Mouse (Mus musculus): ENCODE measurements around the gene Aars2. TPM values are rescaled to one million over a fixed set of nuclear protein-coding genes. Genes with fewer than 3 reads are reported as not detected.

The Aars2 gene
- total and polyA plus RNA-seq, 3 experiments, result 12.4 to 23.1 (median 17.5) TPM

- H3K9ac ChIP-seq (ENCODE audit: insufficient read depth, low read depth), result no peak within 1 kb of the TSS
- dilution Hi-C loops (cut with MboI; ENCODE audit: extremely low pct_ligation_motif_present, extremely low pct_unique_long_range_greater_than_20kb, low sequenced_read_pairs), result no loop called here
Observed at GRCm38 (mm10) chr17:45523263-45523662, 16.6 kb downstream of the Aars2 start, which contains the start of gene Tcte1. Gene Tcte1, plus strand, starts transcription at chr17:45523434.

GRCm38 (mm10) chr17:45524961-45525360 lies 18.3 kb downstream of the Aars2 start:
- Histone ChIP-seq H3K9ac (ENCODE audit: insufficient read depth, low read depth) (no peak overlapping the region), H3K4me2 (ENCODE audit: insufficient read depth, low read depth, poor library complexity, severe bottlenecking) (no peak overlapping the region), H3K4me1 (ENCODE audit: control insufficient read depth in 1 of 2, insufficient read depth in 2 of 2) (0 out of 4 replicates have a peak, but pooled peaks cover 0 to 4% of the 10 kb centered on the region in 2 experiments), H3K27me3 (replicated peaks) (peaks cover 26% of the 10 kb centered on the region), H3K36me3 (replicated peaks in 1 of 2; ENCODE audit: control insufficient read depth in 1 of 2, insufficient read depth in 1 of 2, low read length in 1 of 2) (peaks cover 8 to 16% of the 10 kb centered on the region in 2 experiments), H3K27ac (ENCODE audit: insufficient read depth, low read depth) (no peak overlapping the region), H3K4me3 (replicated peaks in 1 of 3; ENCODE audit: low read depth in 2 of 3, low read length in 2 of 3, poor library complexity in 1 of 3) (no peak overlapping the region), H3K79me2 (replicated peaks; ENCODE audit: control insufficient read depth, extremely low read depth, insufficient read depth, poor library complexity, severe bottlenecking) (no peaks in the 10 kb centered on the region), H3K9me3 (replicated peaks; ENCODE audit: low read length) (no peaks in the 10 kb centered on the region)
- no peak for DNase-seq (ENCODE audit: extremely low read depth)
- dilution Hi-C loops (cut with MboI; ENCODE audit: extremely low pct_ligation_motif_present, extremely low pct_unique_long_range_greater_than_20kb, low sequenced_read_pairs) (no loop called here), in situ Hi-C loops (cut with MboI; ENCODE audit: low pct_ligation_motif_present, low pct_unique_long_range_greater_than_20kb, low sequenced_read_pairs) (no loop called here)
- no peak for TF ChIP-seq MEF2A (IDR thresholded peaks at IDR 0.05; ENCODE audit: borderline replicate concordance, low read depth, low read length)
- TF ChIP-seq ZMIZ1 (IDR thresholded peaks at IDR 0.05; ENCODE audit: low read depth, low read length), result no peak
- no peak for TF ChIP-seq ZC3H11A (IDR thresholded peaks at IDR 0.05; ENCODE audit: low read depth, low read length)
- TF ChIP-seq MAFK (IDR thresholded peaks at IDR 0.05; ENCODE audit: insufficient replicate concordance, low read length), result no peak
- TF ChIP-seq BHLHE40 (IDR thresholded peaks at IDR 0.05; ENCODE audit: low read depth, low read length), result no peak
- no peak for TF ChIP-seq CHD1 (IDR thresholded peaks at IDR 0.05; ENCODE audit: low read depth, low read length)
- no peak for TF ChIP-seq TCF12 (IDR thresholded peaks at IDR 0.05; ENCODE audit: low read depth, low read length)
- TF ChIP-seq RAD21 (IDR thresholded peaks at IDR 0.05; ENCODE audit: low read depth, low read length), result no peak
- no peak for TF ChIP-seq POLR2AphosphoS2 (IDR thresholded peaks at IDR 0.05; ENCODE audit: low read depth, low read length)
- no peak for TF ChIP-seq TBP (conservative IDR thresholded peaks at IDR 0.05; ENCODE audit: low read depth, low read length)
- no peak for TF ChIP-seq NELFE (IDR thresholded peaks at IDR 0.05; ENCODE audit: low read depth, low read length)
- no peak for TF ChIP-seq ELF1 (IDR thresholded peaks at IDR 0.05; ENCODE audit: low read depth, low read length)
- no peak for TF ChIP-seq USF2 (conservative IDR thresholded peaks at IDR 0.05; ENCODE audit: low read depth, low read length)
- TF ChIP-seq ZKSCAN1 (IDR thresholded peaks at IDR 0.05; ENCODE audit: borderline replicate concordance, low read depth, low read length), result no peak
- TF ChIP-seq MAX (IDR thresholded peaks at IDR 0.05; ENCODE audit: low read length), result no peak
- no peak for TF ChIP-seq MYC (IDR thresholded peaks at IDR 0.05; ENCODE audit: low read depth, low read length)

More at GRCm38 (mm10) chr17:45523263-45523662, 16.6 kb downstream of the Aars2 start, which contains the start of gene Tcte1:
- H3K9me3 ChIP-seq (replicated peaks; ENCODE audit: low read length), result no peaks in the 10 kb centered on the region
- peaks cover 24 to 33% of the 10 kb centered on the region in 2 experiments for H3K36me3 ChIP-seq (replicated peaks in 1 of 2; ENCODE audit: control insufficient read depth in 1 of 2, insufficient read depth in 1 of 2, low read length in 1 of 2)
- no peak for DNase-seq (ENCODE audit: extremely low read depth)
- in situ Hi-C loops (cut with MboI; ENCODE audit: low pct_ligation_motif_present, low pct_unique_long_range_greater_than_20kb, low sequenced_read_pairs), result no loop called here
- H3K4me3 ChIP-seq (replicated peaks in 1 of 3; ENCODE audit: low read depth in 2 of 3, low read length in 2 of 3, poor library complexity in 1 of 3), result no peak within 1 kb of the TSS
- H3K27ac ChIP-seq (ENCODE audit: insufficient read depth, low read depth), result no peak within 1 kb of the TSS
- no peaks in the 10 kb centered on the region for H3K4me1 ChIP-seq (ENCODE audit: control insufficient read depth in 1 of 2, insufficient read depth in 2 of 2)
- no peak within 1 kb of the TSS for H3K4me2 ChIP-seq (ENCODE audit: insufficient read depth, low read depth, poor library complexity, severe bottlenecking)
- TF ChIP-seq USF2 (conservative IDR thresholded peaks at IDR 0.05; ENCODE audit: low read depth, low read length) (no peak), IRF4 (IDR thresholded peaks at IDR 0.05; ENCODE audit: low read depth, low read length) (no peak), KAT2A (IDR thresholded peaks at IDR 0.05; ENCODE audit: insufficient replicate concordance, low read length) (no peak), GABPA (IDR thresholded peaks at IDR 0.05; ENCODE audit: insufficient replicate concordance, low read depth, low read length) (no peak), NRF1 (IDR thresholded peaks at IDR 0.05; ENCODE audit: low read depth, low read length) (no peak), CHD1 (IDR thresholded peaks at IDR 0.05; ENCODE audit: low read depth, low read length) (no peak), TCF12 (IDR thresholded peaks at IDR 0.05; ENCODE audit: low read depth, low read length) (no peak), JUND (conservative IDR thresholded peaks at IDR 0.05; ENCODE audit: low read depth, low read length) (no peak), TBP (conservative IDR thresholded peaks at IDR 0.05; ENCODE audit: low read depth, low read length) (no peak), ZMIZ1 (IDR thresholded peaks at IDR 0.05; ENCODE audit: low read depth, low read length) (no peak), ZKSCAN1 (IDR thresholded peaks at IDR 0.05; ENCODE audit: borderline replicate concordance, low read depth, low read length) (no peak), CHD2 (IDR thresholded peaks at IDR 0.05; ENCODE audit: low read length) (no peak), ELF1 (IDR thresholded peaks at IDR 0.05; ENCODE audit: low read depth, low read length) (no peak), POLR2A (IDR thresholded peaks at IDR 0.05; ENCODE audit: low read depth, low read length) (no peak)
- peaks cover 19% of the 10 kb centered on the region for H3K27me3 ChIP-seq (replicated peaks)
- no peaks in the 10 kb centered on the region for H3K79me2 ChIP-seq (replicated peaks; ENCODE audit: control insufficient read depth, extremely low read depth, insufficient read depth, poor library complexity, severe bottlenecking)
